Mouse (Mus musculus): ENCODE results near the gene Mast4. TPM values are rescaled to one million over a fixed set of nuclear protein-coding genes. Genes with fewer than 3 reads are reported as not detected.
A peak's percentile ranks its signal among the peaks of the same experiment; 100 is the strongest.

Mast4 gene
- polyA plus RNA-seq, 1 experiment = 10.4 TPM

GRCm38 (mm10) chr13:102913919-102914318, 420.4 kb downstream of the Mast4 start:
- Histone ChIP-seq H3K27me3 (ENCODE audit: control insufficient read depth, insufficient read depth, low read length) (no peaks in the 10 kb centered on the region), H3K4me1 (replicated peaks; ENCODE audit: control insufficient read depth, insufficient read depth, low read length) (no peaks in the 10 kb centered on the region), H3K36me3 (ENCODE audit: control insufficient read depth, insufficient read depth, low read length) (no peaks in the 10 kb centered on the region), H3K27ac (ENCODE audit: control insufficient read depth, insufficient read depth, low read length) (no peak overlapping the region), H3K4me3 (ENCODE audit: control insufficient read depth, insufficient read depth, low read length) (no peak overlapping the region)
- no peak for TF ChIP-seq POLR2A (IDR thresholded peaks at IDR 0.05; ENCODE audit: control insufficient read depth, extremely low read depth, insufficient read depth, low read length, poor library complexity)
- no peak for TF ChIP-seq CTCF (IDR thresholded peaks at IDR 0.05; ENCODE audit: borderline replicate concordance, control insufficient read depth, extremely low read depth, insufficient read depth, low read length, poor library complexity)
- WGBS = 94% methylated on average over 2 of the region's 2 CpGs
- no peak for DNase-seq

DNA sequence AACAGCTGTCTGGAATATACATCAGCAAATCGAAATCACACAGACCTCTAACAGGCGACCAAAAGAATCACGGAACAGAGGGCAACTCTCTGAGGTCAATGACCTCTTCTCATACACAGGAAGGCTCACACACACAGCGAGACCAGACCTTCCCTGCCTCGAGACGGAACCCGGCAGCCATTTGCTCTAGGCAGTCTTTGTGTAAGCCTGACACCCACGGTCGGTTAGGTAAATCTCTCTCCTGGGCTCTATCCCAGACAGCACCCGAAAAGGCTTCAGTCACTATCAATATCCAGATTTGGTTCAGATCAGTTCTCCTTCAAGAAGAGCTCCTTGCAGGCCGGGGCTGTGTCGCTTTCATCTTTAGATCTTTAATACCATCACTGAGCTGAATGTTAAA, 421.4 kb downstream of the Mast4 start:
- TF ChIP-seq CTCF (IDR thresholded peaks at IDR 0.05; ENCODE audit: borderline replicate concordance, control insufficient read depth, extremely low read depth, insufficient read depth, low read length, poor library complexity) (no peak), POLR2A (IDR thresholded peaks at IDR 0.05; ENCODE audit: control insufficient read depth, extremely low read depth, insufficient read depth, low read length, poor library complexity) (no peak)
- Histone ChIP-seq H3K27me3 (ENCODE audit: control insufficient read depth, insufficient read depth, low read length) (no peaks in the 10 kb centered on the region), H3K4me3 (ENCODE audit: control insufficient read depth, insufficient read depth, low read length) (no peak overlapping the region), H3K4me1 (replicated peaks; ENCODE audit: control insufficient read depth, insufficient read depth, low read length) (no peaks in the 10 kb centered on the region), H3K36me3 (ENCODE audit: control insufficient read depth, insufficient read depth, low read length) (no peaks in the 10 kb centered on the region), H3K27ac (ENCODE audit: control insufficient read depth, insufficient read depth, low read length) (no peak overlapping the region)
- no peak for DNase-seq
- WGBS = 97% methylated on average over 12 of the region's 12 CpGs

GRCm38 (mm10) chr13:102909654-102910418, 424.5 kb downstream of the Mast4 start:
- WGBS = 96% methylated on average over 5 of the region's 5 CpGs
- TF ChIP-seq CTCF (IDR thresholded peaks at IDR 0.05; ENCODE audit: borderline replicate concordance, control insufficient read depth, extremely low read depth, insufficient read depth, low read length, poor library complexity) (no peak), POLR2A (IDR thresholded peaks at IDR 0.05; ENCODE audit: control insufficient read depth, extremely low read depth, insufficient read depth, low read length, poor library complexity) (no peak)
- Histone ChIP-seq H3K27ac (ENCODE audit: control insufficient read depth, insufficient read depth, low read length) (no peak overlapping the region), H3K4me1 (replicated peaks; ENCODE audit: control insufficient read depth, insufficient read depth, low read length) (peaks cover 10% of the 10 kb centered on the region), H3K4me3 (ENCODE audit: control insufficient read depth, insufficient read depth, low read length) (no peak overlapping the region), H3K36me3 (ENCODE audit: control insufficient read depth, insufficient read depth, low read length) (no peaks in the 10 kb centered on the region), H3K27me3 (ENCODE audit: control insufficient read depth, insufficient read depth, low read length) (no peaks in the 10 kb centered on the region)
- DNase-seq = no peak

DNA sequence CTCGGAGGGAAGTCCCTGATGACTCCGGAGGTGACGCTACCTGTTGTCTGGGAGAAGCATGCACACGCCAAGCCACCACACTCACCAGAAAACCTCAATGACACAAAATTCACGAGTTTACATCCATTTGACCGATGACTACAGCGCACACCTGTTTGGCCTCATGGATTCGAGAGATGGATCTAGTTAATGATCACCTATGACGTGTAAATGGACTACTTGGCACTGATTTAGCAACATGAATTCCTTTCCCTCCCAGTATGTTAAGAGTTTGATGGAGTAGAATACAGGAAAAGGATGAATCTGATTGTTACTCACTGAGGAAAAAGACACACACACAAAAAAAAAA, 427.7 kb downstream of the Mast4 start:
- no peak for TF ChIP-seq CTCF (IDR thresholded peaks at IDR 0.05; ENCODE audit: borderline replicate concordance, control insufficient read depth, extremely low read depth, insufficient read depth, low read length, poor library complexity)
- TF ChIP-seq POLR2A (IDR thresholded peaks at IDR 0.05; ENCODE audit: control insufficient read depth, extremely low read depth, insufficient read depth, low read length, poor library complexity) = no peak
- Histone ChIP-seq H3K27ac (ENCODE audit: control insufficient read depth, insufficient read depth, low read length) (no peak overlapping the region), H3K36me3 (ENCODE audit: control insufficient read depth, insufficient read depth, low read length) (no peaks in the 10 kb centered on the region), H3K4me1 (replicated peaks; ENCODE audit: control insufficient read depth, insufficient read depth, low read length) (peaks cover 10% of the 10 kb centered on the region), H3K4me3 (ENCODE audit: control insufficient read depth, insufficient read depth, low read length) (peak overlapping the region; percentile 52), H3K27me3 (ENCODE audit: control insufficient read depth, insufficient read depth, low read length) (no peaks in the 10 kb centered on the region)
- WGBS = 10% methylated on average over 9 of the region's 9 CpGs
- DNase-seq = no peak

GRCm38 (mm10) chr13:102906004-102906660, 428.2 kb downstream of the Mast4 start:
- Histone ChIP-seq H3K4me1 (replicated peaks; ENCODE audit: control insufficient read depth, insufficient read depth, low read length) (peaks cover 10% of the 10 kb centered on the region), H3K27ac (ENCODE audit: control insufficient read depth, insufficient read depth, low read length) (no peak overlapping the region), H3K27me3 (ENCODE audit: control insufficient read depth, insufficient read depth, low read length) (no peaks in the 10 kb centered on the region), H3K4me3 (ENCODE audit: control insufficient read depth, insufficient read depth, low read length) (peak overlapping the region; percentile 52), H3K36me3 (ENCODE audit: control insufficient read depth, insufficient read depth, low read length) (no peaks in the 10 kb centered on the region)
- DNase-seq = peak; percentile 77
- under 1% methylated on average over 16 of the region's 16 CpGs for WGBS
- TF ChIP-seq CTCF (IDR thresholded peaks at IDR 0.05; ENCODE audit: borderline replicate concordance, control insufficient read depth, extremely low read depth, insufficient read depth, low read length, poor library complexity) = no peak

DNA sequence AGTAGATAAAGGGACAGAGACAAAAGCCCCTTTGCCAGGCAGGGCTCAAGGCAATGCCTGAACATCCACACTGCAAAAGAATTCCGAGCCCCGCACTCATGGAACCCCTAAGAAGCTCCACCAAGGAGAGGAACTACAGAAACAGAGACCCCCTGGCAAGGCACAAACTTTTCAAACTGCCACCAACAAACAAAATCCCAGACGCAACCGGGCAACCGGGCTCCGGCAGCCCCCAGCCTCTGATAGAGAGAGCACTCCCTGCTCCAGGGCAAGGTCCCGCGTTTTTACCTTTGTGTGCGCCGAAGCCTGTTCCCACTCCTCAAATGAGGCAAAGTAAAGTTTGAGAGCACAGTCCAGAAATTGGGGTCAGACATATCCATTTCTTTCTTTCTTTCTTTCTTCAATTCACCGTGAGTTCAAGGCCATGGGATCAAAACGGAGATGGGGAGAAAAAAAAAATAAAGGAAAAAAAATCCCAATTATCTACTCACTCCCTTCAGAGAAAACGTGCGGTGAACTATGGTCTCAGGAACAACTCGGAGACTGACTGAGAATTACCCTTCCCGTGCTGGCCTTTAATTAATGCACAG, 428.8 kb downstream of the Mast4 start:
- no peak overlapping the region for H3K27ac ChIP-seq (ENCODE audit: control insufficient read depth, insufficient read depth, low read length)
- H3K36me3 ChIP-seq (ENCODE audit: control insufficient read depth, insufficient read depth, low read length) = no peaks in the 10 kb centered on the region
- TF ChIP-seq CTCF (IDR thresholded peaks at IDR 0.05; ENCODE audit: borderline replicate concordance, control insufficient read depth, extremely low read depth, insufficient read depth, low read length, poor library complexity) (no peak), POLR2A (IDR thresholded peaks at IDR 0.05; ENCODE audit: control insufficient read depth, extremely low read depth, insufficient read depth, low read length, poor library complexity) (no peak)
- peaks cover 10% of the 10 kb centered on the region for H3K4me1 ChIP-seq (replicated peaks; ENCODE audit: control insufficient read depth, insufficient read depth, low read length)
- 2% methylated on average over 16 of the region's 16 CpGs for WGBS
- H3K27me3 ChIP-seq (ENCODE audit: control insufficient read depth, insufficient read depth, low read length) = no peaks in the 10 kb centered on the region
- DNase-seq = peak; percentile 23
- peak overlapping the region; percentile 52 for H3K4me3 ChIP-seq (ENCODE audit: control insufficient read depth, insufficient read depth, low read length)

All from thymus, adult 2 months (tissue).